Mouse (Mus musculus): ENCODE measurements around the gene Nrip3. TPM values are rescaled to one million over a fixed set of nuclear protein-coding genes. Genes with fewer than 3 reads are reported as not detected.

The Nrip3 gene
- polyA plus RNA-seq, 1 experiment from 2014 or later: 2.3 TPM

DNA sequence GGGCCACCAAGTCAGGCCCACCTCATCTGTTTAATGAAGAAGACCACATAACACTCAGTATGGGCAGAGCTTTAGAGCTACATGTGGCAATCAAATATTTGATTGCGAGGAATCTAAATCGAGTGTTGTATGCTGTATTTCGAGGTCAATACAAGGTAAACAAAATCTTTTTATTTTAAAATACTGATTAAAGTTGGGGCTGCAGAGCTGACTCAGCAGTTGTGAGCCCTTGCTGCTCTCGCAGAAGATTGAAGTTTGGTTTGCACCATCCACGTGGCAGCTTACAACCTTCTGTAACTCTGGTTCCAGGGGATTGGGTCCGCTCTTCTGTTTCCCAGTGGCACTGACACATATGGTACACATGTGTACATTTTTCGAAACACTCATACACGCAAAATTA is 27.8 kb downstream of the Nrip3 start:
- peaks cover 17% of the 10 kb centered on the region for H3K4me1 ChIP-seq
- no peak overlapping the region for H3K9ac ChIP-seq
- no peaks in the 10 kb centered on the region for H3K9me3 ChIP-seq
- H3K27me3 ChIP-seq: no peaks in the 10 kb centered on the region
- no peak overlapping the region for H3K4me3 ChIP-seq (replicated peaks)
- H3K27ac ChIP-seq: no peak overlapping the region
- no peaks in the 10 kb centered on the region for H3K36me3 ChIP-seq (replicated peaks)
- WGBS: 90% methylated on average over 8 of the region's 8 CpGs
- ATAC-seq (ENCODE audit: low FRiP score): no peak
- H3K4me2 ChIP-seq: no peak overlapping the region

DNA sequence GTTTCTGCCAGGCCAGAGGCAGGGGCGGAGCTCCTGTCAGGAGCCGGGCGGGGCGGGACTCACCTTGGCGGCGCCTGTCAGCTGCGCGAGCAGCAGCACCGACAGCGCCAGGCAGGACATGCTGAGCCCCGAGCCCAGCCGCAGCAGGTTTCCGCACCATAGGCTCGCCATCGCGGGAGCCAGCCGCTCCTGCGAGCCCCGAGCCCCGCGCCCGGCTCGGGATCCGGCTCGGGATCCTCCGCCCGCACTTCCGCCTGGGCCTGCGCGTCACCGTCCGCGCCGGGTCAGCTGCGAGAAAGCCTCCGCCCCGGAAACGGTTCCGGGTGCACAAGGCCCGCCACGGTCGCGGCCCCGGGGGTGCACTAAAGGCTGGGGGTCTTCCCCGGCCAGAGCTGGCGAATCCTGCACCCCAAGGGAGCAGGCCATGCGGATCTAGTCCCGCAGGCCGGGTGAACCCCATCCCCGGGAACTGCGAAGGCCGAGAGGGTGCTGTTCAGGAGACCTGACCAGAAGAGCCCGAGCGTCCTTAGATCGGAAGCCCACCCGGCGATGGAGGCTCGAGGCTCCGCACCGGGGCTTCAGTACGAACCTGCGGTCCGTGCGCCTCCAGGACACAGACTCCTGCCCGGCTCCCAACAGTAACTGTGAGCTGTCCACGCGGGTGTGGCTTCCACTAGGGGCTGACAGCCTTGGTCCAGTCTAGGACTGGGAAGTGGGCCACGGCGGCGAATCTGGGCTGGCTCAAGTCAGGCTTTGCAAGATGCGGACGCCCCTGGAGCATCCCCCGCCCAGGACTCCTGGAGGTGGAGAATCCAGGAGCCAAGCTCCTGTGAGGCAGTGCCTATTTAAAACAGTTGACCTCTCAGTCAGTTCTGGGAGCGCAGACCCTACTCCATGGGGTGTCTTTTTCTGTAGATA is 29.6 kb downstream of the Nrip3 start, which contains the start of gene Tmem9b:
Gene Tmem9b, minus strand, starts transcription at position 868 of the 918 bp plus-strand sequence.
- peak within 1 kb of the TSS; percentile 88 for H3K9ac ChIP-seq
- no peaks in the 10 kb centered on the region for H3K9me3 ChIP-seq
- peak within 1 kb of the TSS; percentile 82 for H3K27ac ChIP-seq
- H3K4me3 ChIP-seq (replicated peaks): peak within 1 kb of the TSS; percentile 91
- ATAC-seq (ENCODE audit: low FRiP score): peak; percentile 89
- WGBS: under 1% methylated on average over 74 of the region's 74 CpGs
- H3K36me3 ChIP-seq (replicated peaks): 0 out of 2 replicates have a peak, but pooled peaks cover under 1% of the 10 kb centered on the region
- peak within 1 kb of the TSS; percentile 89 for H3K4me2 ChIP-seq
- H3K4me1 ChIP-seq: peaks cover 17% of the 10 kb centered on the region
- H3K27me3 ChIP-seq: no peaks in the 10 kb centered on the region

DNA sequence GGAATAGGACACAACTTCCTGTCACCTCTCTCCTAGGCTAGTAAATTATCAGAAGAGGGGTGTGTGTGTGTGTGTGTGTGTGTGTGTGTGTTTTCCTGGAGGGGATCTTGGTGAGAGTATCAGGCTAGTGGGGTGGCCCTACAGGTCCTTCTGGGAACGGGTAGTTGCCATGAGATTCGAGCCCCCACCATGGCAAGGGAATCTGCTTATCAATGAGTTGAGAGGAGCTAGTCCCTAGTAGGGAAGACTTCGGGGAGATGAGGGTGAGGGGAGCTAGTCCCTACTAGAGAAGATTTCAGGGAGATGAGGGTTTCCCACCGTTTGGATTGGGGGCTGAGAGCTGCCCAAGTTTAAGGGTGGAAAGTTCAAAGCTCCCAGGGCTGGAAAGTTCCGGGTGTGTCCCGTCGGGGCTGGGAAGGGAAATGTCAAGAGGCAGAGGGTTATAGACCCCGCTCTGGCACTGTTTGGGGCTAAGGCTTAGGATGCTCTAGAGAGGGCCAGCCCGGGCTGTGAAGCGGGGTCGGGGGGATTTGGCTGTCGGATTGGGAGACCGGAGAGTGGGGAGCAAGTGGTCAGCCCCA is 30.3 kb downstream of the Nrip3 start:
- Histone ChIP-seq H3K27ac (peak overlapping the region; percentile 82), H3K36me3 (replicated peaks) (0 out of 2 replicates have a peak, but pooled peaks cover 4% of the 10 kb centered on the region), H3K27me3 (no peaks in the 10 kb centered on the region), H3K9ac (peak overlapping the region; percentile 88), H3K9me3 (no peaks in the 10 kb centered on the region), H3K4me3 (replicated peaks) (peak overlapping the region; percentile 91), H3K4me1 (peaks cover 17% of the 10 kb centered on the region), H3K4me2 (peak overlapping the region; percentile 89)
- 3% methylated on average over 13 of the region's 13 CpGs for WGBS
- peak; percentile 14; the same call in 1 of the 2 replicates for ATAC-seq (ENCODE audit: low FRiP score)

DNA sequence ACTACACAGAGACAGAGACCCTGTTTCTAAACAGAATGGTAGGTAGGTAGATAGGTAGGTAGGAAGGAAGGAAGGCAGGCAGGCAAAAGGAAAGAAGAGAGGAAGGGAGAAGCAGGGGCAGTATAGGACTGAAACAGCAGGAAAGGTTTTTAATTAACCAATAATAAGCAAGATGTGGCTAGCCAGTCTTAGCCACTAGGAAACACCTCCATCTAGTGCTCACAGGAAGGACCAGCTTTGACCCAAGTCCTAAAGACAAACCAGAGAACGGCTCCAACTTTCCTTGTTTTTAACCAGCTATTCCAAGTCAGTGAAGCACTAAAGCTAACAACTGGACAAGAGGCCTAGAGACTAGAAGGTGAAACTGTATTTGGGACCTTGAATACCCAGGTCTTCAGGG is 34.1 kb downstream of the Nrip3 start:
- WGBS: 64% methylated on average over 1 of the region's 1 CpGs
- no peak for ATAC-seq (ENCODE audit: low FRiP score)
- Histone ChIP-seq H3K27me3 (no peaks in the 10 kb centered on the region), H3K4me2 (no peak overlapping the region), H3K36me3 (replicated peaks) (peaks cover 23% of the 10 kb centered on the region), H3K9me3 (no peaks in the 10 kb centered on the region), H3K9ac (no peak overlapping the region), H3K27ac (no peak overlapping the region), H3K4me1 (peaks cover 8% of the 10 kb centered on the region), H3K4me3 (replicated peaks) (no peak overlapping the region)

DNA sequence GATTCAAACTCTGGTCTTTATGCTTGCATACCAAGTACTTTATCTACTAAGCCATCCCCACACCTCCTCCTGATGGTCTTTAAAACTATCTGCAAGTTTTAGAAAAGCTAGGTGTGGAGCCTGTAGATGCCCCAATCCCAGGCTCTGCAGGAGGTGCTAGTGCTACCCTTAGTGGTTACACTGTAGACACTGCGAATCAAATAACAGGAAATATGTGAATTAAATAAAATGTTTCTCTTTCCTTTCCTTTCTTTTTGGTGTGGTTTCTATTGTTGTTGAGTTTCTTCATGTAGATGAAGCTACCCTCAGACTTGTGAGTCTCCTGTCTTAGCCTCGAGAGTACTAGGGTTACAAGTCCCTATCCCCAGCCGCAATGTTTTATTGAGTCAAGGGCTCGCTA is 40.1 kb downstream of the Nrip3 start:
- Histone ChIP-seq H3K4me3 (replicated peaks) (no peak overlapping the region), H3K4me1 (no peaks in the 10 kb centered on the region), H3K4me2 (no peak overlapping the region), H3K9me3 (no peaks in the 10 kb centered on the region), H3K36me3 (replicated peaks) (peaks cover 41% of the 10 kb centered on the region), H3K9ac (no peak overlapping the region), H3K27me3 (no peaks in the 10 kb centered on the region), H3K27ac (no peak overlapping the region)
- 90% methylated on average over 4 of the region's 4 CpGs for WGBS
- ATAC-seq (ENCODE audit: low FRiP score): no peak

DNA sequence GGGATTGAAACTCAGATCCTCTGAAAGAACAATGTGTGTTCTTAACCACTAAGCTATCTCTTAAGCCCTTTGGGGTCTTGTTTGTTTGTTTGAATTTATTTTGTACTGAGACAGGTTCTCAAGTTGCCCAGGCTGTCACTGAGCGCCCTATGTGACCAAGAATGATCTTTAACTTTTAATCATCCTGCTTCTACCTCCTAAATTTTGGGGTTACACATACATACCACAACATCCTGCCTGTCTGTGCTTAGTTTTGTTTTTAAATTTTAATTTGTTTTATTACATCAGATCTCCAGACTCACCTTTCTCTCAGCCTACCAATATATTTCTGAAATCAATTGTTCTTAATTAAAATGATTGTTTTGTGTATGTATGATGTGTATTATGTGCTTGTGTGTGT is 40.8 kb downstream of the Nrip3 start:
- Histone ChIP-seq H3K4me3 (replicated peaks) (no peak overlapping the region), H3K36me3 (replicated peaks) (peaks cover 47% of the 10 kb centered on the region), H3K9ac (no peak overlapping the region), H3K4me2 (no peak overlapping the region), H3K27me3 (no peaks in the 10 kb centered on the region), H3K9me3 (no peaks in the 10 kb centered on the region), H3K27ac (no peak overlapping the region), H3K4me1 (no peaks in the 10 kb centered on the region)
- no peak for ATAC-seq (ENCODE audit: low FRiP score)
- 91% methylated on average over 1 of the region's 1 CpGs for WGBS

DNA sequence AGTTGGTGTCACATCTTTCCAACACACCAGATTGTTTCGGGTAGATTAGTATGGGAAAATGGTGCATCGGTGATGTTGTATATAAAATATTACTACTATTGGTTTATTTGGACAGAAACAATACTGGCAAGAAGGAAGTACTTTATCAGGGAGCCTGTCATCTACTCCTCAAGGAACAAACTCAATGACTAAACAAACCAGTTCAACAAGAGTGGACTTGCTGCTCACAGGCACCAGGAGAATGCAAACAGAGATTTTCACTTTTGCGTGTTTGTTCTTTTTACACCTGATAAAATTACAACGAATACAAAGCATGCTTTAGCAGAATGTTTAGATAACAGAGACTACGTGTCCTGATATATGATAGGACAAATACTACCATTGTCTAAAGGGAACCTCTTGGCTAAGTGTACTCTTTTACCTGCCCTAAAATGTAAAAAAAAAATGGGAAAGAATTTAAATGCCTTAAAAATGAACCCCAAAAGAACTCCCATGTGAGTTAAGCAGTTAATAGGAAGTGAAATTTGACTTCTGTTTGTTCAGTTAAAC is 41.9 kb downstream of the Nrip3 start:
- Histone ChIP-seq H3K9me3 (no peaks in the 10 kb centered on the region), H3K4me2 (no peak overlapping the region), H3K9ac (no peak overlapping the region), H3K36me3 (replicated peaks) (peaks cover 53% of the 10 kb centered on the region), H3K4me3 (replicated peaks) (no peak overlapping the region), H3K27ac (no peak overlapping the region), H3K4me1 (no peaks in the 10 kb centered on the region), H3K27me3 (no peaks in the 10 kb centered on the region)
- WGBS: 91% methylated on average over 5 of the region's 5 CpGs
- ATAC-seq (ENCODE audit: low FRiP score): no peak

DNA sequence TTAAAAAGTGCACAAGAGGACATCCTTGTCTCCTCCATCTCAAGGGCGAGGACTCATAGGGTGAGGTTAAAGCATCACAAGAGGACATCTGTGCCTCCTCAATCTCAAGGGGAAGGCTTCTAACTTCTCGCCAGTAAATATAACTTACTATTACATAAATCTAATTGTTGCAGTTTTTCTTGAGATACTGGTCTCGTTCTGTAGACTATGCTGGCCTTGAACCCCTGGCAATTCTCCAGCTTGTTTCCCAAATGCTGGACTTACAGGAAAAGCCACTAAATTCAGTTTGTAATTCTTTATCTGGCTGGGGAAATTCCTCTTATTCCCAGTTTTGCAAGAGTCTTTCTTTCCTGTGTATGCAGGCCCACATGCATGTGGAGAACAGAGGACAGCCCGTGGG is 47.0 kb downstream of the Nrip3 start:
- Histone ChIP-seq H3K27ac (no peak overlapping the region), H3K9me3 (no peaks in the 10 kb centered on the region), H3K27me3 (no peaks in the 10 kb centered on the region), H3K4me1 (no peaks in the 10 kb centered on the region), H3K4me2 (no peak overlapping the region), H3K4me3 (replicated peaks) (no peak overlapping the region), H3K9ac (no peak overlapping the region), H3K36me3 (replicated peaks) (peaks cover 23% of the 10 kb centered on the region)
- no peak for ATAC-seq (ENCODE audit: low FRiP score)
- 94% methylated on average over 4 of the region's 4 CpGs for WGBS

DNA sequence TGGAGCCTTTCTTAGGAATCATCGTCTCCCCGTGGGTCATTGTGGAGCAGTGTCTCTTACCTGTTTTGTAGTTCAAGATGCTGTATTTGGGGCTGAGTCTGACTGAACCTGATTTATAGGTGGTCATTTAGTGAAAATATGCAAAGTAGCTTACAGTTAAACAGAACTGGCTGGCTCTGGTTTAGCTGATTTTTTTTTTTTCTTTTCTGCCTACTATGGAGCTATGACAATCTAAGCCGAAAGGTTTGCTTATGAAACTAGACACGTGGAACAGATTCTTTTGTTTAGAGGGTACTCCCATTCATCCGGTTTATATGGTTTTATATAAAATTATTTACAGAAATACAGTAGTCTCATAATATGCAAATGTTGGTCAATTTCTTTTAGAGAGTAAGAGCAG is 50.2 kb downstream of the Nrip3 start, which contains the start of gene Ascl3:
Gene Ascl3, minus strand, starts transcription at position 101 of the 400 bp plus-strand sequence.
- peaks cover 15% of the 10 kb centered on the region for H3K36me3 ChIP-seq (replicated peaks)

DNA sequence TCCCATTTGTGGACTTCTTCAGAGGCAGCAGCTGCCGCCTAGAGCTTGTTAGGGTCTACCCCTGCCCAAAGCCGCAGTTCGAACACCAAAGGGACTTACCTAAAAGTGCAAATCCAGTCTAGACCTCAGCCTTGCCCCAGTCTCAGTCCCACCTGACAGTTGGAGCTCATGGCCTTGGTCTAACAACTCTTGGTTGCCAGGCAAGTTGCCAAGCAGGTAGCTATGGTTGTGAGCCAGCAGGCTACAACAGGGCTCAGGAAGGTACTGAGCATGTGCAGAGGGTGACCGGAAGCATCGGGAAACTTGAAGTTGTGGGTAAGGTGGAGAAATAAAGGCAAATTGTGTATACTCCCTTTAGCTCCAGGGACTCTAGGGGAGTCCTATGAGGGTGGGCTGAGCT is 58.1 kb downstream of the Nrip3 start, which contains the start of gene BC051019:
Gene BC051019, minus strand, starts transcription at position 154 of the 400 bp plus-strand sequence.
- H3K36me3 ChIP-seq (replicated peaks): no peaks in the 10 kb centered on the region
- no peaks in the 10 kb centered on the region for H3K4me1 ChIP-seq
- 92% methylated on average over 5 of the region's 5 CpGs for WGBS
- no peak within 1 kb of the TSS for H3K27ac ChIP-seq
- ATAC-seq (ENCODE audit: low FRiP score): no peak
- H3K4me2 ChIP-seq: no peak within 1 kb of the TSS
- H3K9ac ChIP-seq: no peak within 1 kb of the TSS
- H3K27me3 ChIP-seq: no peaks in the 10 kb centered on the region
- H3K9me3 ChIP-seq: 0 out of 2 replicates have a peak, but pooled peaks cover 3% of the 10 kb centered on the region
- H3K4me3 ChIP-seq (replicated peaks): no peak within 1 kb of the TSS

More for the DNA sequence above, 50.2 kb downstream of the Nrip3 start, which contains the start of gene Ascl3:
- H3K27ac ChIP-seq: no peak within 1 kb of the TSS
- no peak within 1 kb of the TSS for H3K4me3 ChIP-seq (replicated peaks)
- WGBS: 92% methylated on average over 5 of the region's 5 CpGs
- no peak within 1 kb of the TSS for H3K9ac ChIP-seq
- H3K4me2 ChIP-seq: no peak within 1 kb of the TSS
- no peaks in the 10 kb centered on the region for H3K9me3 ChIP-seq
- ATAC-seq (ENCODE audit: low FRiP score): no peak
- no peaks in the 10 kb centered on the region for H3K27me3 ChIP-seq
- H3K4me1 ChIP-seq: no peaks in the 10 kb centered on the region

DNA sequence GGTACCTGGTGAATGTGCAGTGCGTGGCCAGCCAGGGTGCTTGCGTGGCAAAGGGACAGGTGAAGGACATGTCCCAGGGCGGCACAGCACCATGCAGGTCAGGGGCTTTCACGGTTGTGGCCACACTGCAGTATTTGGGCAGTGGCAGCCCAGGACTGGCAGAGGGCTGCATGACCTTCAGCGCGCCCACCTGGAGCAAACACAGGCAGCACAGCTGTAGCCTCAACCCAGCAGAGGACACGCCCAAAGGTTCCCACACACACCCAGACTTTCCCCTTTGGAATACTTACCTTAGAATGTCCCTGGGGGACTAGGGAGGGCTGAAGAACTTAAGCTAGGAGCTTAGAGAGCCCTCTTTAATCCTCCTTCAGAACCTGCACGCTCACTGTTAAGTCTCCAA is 58.7 kb downstream of the Nrip3 start:
- Histone ChIP-seq H3K4me3 (replicated peaks) (no peak overlapping the region), H3K9me3 (0 out of 2 replicates have a peak, but pooled peaks cover 3% of the 10 kb centered on the region), H3K4me2 (no peak overlapping the region), H3K27me3 (no peaks in the 10 kb centered on the region), H3K36me3 (replicated peaks) (no peaks in the 10 kb centered on the region), H3K4me1 (no peaks in the 10 kb centered on the region), H3K27ac (no peak overlapping the region), H3K9ac (no peak overlapping the region)
- WGBS: 95% methylated on average over 8 of the region's 8 CpGs
- no peak for ATAC-seq (ENCODE audit: low FRiP score)

DNA sequence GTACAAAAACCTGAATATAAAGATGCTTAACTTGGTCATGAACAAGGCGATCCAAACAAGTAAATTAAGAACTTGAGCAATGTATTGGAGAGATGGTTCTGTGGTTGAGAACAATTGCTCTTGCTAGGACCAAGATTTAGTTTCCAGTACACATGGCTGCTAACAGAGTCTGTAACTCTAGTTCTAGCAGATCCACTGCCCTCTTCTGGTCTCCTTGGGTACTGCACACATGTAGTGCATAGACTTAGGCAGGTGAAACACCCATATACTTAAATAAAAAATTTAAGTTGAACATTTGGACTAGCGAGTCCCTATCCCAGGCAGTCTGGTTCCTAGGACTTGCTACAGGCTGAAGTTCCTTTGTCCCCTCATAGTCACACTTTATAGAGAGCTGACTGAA is 59.2 kb downstream of the Nrip3 start:
- 99% methylated on average over 2 of the region's 2 CpGs for WGBS

More for the DNA sequence above, 59.2 kb downstream of the Nrip3 start:
- Histone ChIP-seq H3K36me3 (replicated peaks) (no peaks in the 10 kb centered on the region), H3K27ac (no peak overlapping the region), H3K9ac (no peak overlapping the region), H3K4me1 (no peaks in the 10 kb centered on the region), H3K27me3 (no peaks in the 10 kb centered on the region), H3K4me2 (no peak overlapping the region), H3K9me3 (0 out of 2 replicates have a peak, but pooled peaks cover 3% of the 10 kb centered on the region), H3K4me3 (replicated peaks) (no peak overlapping the region)
- no peak for ATAC-seq (ENCODE audit: low FRiP score)
